Mouse (Mus musculus): ENCODE results near the gene 4933415A04Rik.

The 4933415A04Rik gene

DNA sequence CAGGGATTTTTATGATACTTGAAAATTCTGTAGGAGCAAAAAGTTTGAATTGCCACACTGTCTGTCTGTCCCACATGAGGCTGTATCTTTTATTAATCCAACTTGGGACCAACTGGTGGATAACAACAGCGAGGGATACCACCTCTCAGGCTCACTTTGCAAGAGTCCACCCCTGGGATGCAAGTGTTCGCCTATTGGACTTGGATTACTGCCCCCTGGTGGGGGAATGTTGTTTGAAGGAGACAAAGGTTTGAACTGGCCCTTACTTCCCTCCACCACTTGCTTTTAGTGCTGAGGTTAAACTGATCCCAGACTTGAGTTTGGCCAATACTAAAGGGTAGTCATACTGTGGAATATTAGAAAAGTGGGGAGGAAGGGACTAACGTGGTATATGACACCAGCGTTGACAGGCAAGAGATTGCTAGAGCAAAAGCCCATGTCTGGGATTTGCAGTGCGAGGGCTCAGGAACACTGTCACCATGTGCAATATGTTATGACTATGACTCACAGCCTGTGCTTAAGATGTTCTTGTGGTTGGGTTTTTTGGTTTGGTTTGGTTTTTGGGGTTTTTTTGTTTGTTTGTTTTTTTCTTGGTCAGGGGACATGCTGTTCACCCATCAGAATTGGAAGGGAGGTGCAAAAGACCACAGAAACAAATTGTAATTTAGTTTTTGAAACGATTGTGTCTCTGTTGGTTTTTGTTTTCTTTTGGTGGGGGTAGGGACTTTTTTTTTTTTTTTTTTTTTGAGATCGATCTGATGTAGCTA lies at the start of gene 4933415A04Rik:
4933415A04Rik (plus strand) TSS at position 717 of the 767 bp plus-strand sequence.
- DNase-seq (ENCODE audit: low spot score in 2 of 2), result peak; percentile 34 to 76

DNA sequence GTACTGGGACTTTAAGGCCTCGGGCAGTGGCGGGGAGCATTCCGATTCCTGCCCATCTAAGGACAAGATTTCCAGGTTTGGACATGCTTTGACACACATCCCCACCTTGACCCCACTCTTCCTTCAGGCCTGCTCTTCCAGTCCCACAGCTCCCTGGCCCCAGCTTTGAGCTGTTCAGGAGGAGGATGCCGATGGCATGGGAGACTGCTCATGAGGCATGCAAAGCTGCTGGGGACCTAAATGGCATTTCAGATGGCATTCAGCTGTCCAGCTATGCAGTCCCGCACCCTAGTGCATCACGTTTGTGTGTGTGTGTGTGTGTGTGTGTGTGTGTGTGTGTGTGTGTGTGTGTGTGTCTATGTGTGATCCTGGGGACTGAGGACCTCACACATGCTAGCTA lies 49.8 kb upstream of the 4933415A04Rik start:
- no peak for DNase-seq (ENCODE audit: low spot score in 2 of 2)

DNA sequence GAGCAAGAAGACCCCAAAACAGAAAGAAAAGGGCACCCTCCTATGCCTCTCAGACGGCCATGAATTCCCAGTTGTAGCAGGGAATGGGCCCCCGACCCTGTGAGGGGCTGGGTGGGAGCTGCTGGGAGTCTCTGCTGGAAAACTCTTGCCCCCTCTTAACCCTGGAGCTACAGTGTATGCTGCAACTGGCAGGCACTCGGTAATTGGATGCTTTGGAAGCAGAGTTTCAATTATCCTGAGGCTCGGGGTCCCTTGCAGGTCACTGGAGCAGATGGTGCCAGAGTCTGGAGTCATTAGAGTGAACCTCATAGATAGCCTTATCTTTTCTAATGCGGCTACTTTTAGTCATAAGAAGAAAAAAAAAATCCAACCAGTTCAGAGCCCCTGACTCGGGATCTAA lies 47.0 kb upstream of the 4933415A04Rik start:
- no peak for DNase-seq (ENCODE audit: low spot score in 2 of 2)

DNA sequence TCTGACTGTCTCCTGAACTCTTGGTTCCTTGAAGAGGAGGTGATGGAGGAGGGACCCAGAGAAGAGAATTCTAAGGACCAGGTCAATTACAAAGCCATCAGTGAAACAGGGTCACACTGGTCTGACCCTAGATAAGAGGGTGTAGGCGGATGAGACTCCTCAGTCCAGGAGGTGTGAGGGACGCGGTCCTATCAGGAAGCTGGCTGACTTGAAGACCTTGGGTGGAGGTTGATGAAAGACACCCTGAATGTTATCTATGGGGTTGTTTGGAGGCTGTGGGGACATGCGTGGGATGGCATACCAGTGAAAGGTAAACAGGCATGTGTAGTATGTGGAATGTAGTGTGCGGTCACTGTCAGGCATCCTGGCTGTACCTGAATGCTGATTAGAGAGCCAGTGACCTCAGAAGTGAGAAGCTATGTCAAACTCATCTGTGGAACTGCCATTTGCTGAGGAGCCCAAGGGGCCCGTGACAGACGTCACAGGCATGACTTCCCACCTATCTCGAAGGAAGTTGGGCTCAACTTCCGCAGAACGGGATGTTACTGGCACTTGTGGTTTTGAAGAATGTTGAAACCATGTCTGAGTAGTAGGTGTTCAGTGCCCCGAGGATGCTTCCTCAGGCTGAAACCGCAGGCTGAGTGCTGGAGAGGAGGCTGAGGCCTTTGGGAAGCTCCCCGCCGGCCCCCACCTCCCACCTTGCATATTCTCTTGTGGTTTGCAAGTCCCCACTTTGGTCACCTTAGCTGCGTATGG lies 43.0 kb upstream of the 4933415A04Rik start:
- DNase-seq (ENCODE audit: low spot score in 2 of 2), result no peak

DNA sequence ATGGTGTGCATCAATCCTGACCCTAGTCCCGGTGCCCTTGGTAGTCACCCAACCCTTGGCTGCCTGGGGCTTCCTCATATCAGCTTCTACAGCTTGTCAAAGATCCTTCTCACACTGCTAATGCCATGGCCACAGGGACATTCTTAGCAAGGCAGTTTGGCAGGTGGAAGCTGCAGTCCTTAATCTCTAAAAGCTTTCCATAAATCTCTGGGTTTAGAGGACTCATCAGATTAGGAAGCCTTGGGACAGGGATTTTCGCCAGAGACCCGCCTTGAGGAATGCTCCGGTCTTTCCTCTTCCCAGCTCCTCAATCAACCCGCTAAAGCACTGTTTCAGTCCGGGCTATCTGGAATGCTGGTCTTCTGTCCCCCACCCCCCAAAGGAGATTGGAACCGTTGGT lies 42.0 kb upstream of the 4933415A04Rik start:
- DNase-seq (ENCODE audit: low spot score in 2 of 2), result no peak

DNA sequence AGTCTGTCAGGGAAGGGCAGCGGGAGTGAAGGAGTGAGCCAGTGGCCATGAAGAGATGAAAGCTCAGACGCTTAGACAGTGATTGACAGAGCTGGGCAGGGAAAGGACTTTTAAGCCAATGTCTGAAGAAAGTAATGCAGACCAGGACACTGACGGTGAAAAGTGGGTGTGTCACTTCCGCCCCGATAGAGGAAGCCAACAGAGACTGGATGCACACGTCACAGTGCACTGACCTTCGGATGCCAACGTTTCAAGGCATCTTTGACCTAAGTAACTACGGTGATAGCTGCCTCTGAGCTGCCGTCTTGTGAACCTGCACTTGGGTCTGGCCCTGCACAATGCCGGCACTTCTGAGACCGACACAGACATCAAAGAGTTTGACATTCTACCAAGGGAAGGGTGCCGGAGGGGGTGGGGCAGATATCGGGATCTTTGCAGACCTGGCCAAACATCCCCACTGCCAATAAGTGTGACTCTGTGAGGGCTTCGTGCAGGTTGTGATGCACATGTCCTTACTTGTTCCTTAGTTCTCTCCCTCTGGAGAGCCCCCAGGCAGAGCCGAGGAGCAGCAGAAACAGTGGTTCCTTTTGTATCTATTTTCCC lies 40.9 kb upstream of the 4933415A04Rik start:
- DNase-seq (ENCODE audit: low spot score in 2 of 2), result no peak

DNA sequence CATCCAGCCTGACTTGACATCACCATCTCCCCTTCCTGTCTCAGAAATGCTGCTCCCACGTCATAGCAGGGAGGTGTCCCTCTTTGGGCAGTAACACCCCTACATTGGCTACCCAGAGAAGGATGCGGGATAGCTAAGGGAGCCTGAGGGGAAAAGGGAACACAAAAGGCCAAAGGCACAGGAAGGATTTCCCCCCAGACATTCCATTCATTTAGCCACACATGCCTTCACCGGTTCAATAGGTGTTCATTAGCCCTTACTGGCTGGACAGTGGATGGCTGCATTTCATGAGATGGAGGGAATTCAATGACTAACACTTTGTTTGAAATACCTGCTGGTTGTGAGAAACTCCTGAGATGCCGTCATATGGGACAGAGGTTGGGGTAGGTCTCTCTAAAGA lies 40.2 kb upstream of the 4933415A04Rik start:
- DNase-seq (ENCODE audit: low spot score in 2 of 2), result no peak

DNA sequence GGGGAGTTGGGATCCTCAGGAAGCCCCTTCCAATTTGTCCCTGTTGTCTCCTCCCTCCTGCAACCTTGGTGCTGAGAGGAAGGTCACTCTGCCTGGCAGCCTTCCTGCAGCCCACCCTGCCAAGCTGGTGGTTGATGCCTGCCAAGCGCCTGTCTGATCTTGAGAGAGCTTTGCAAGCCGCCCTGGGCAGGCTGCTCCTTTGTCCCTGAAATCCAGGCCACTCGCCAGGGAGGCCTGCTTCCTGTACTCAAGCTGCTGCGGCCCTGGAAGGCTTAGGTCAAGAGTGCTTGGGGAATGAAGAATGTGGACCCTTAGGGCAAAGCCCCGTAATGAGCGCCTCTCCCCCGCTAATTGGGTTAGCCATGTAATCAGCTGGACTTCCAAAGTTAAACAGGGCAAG lies 38.7 kb upstream of the 4933415A04Rik start:
- DNase-seq (ENCODE audit: low spot score in 2 of 2), result peak in 1 of 2 experiments; percentile 31

DNA sequence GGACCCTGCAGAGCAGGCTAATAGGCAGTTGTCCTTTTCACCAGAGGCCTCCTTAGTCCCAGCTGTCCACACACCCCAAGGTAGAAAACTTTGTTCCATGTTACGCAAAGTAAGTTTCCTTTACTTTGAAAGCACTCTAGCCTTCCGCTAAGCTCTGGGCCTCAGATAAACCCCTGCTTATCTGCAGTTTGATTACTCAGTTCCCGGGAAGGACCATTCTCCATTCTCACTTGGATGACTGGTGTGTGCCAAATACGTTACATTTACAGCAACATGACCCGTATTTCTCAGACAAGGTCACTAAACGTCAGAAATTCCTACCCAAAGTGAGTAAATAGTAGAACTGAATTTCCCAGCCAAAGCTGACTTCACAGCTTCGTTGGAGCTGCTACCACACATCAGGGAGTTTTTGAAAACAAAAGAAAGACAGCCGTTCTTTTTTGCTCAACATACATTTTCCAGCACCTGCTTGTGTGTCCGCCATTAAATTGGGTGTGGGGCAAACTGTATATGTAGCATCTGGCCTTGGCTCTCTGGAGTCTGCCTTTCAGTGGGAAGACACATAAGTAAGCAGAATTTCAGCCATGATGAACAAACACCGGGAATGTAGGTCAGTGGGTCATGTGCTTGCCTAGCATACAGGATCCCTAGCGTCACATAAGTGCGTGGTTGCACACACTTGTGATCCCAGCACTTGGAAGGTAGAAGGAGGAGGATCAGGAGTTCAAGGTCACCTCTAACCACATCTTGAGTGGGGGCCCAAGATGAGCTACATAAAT lies 38.0 kb upstream of the 4933415A04Rik start:
- DNase-seq (ENCODE audit: low spot score in 2 of 2), result no peak

DNA sequence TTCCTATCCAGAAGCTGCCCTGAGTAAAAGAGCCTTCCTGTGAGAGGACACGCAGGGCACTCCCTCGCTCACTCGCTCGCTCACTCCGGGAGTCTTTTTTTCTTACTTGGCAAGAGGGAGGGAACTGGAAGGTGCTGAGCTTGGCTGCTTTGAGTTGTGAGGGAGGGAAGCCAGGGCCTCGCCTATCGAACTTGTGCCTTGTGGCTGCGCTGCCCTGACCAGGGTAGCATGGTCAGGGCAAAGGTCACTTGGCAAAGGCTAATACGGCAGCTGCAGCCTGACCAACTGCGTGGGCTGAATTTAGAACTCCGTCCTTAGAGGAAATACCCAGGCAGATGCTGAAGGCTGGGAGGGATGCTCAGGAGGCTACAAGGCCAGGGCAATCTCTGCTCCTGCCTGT lies 37.1 kb upstream of the 4933415A04Rik start:
- DNase-seq (ENCODE audit: low spot score in 2 of 2), result no peak

DNA sequence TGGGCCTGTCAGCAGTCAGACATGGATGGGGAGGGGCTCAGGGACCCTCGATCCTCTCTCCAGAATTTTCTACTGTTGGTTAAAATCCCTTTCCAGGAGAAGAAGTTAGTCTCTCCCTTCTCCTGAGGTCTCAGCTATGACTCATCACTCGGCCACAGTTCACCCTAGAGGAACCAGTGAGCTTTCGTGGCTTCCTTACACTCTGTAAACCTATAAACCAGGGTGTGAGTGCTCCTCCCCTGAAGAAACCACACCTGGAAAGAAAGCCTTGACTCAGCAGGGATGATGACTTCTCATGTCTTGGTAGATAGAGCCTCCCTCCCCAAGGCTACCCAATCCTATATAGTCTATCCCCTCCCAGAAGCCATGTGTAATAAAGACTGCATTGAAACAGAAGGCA lies 35.1 kb upstream of the 4933415A04Rik start:
- no peak for DNase-seq (ENCODE audit: low spot score in 2 of 2)

DNA sequence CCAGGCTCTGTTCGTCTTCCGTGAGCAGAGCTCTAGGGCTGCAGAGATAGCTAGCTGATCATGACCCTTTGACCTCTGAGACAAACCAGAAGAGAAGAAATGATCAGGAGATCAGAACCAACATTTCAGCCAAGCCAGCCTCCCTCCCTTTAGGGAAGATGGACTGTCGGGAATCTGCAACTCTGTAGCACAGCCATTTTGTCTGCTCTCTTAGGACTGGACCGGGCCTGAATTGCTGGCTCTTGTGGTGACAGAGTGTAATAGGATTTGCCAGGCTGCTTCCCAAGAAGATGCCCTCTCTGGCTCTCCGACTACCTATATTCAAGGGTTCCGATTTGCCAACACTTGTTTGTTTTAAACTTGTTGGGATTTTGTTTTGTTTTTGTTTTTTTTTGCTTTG lies 34.2 kb upstream of the 4933415A04Rik start:
- no peak for DNase-seq (ENCODE audit: low spot score in 2 of 2)

DNA sequence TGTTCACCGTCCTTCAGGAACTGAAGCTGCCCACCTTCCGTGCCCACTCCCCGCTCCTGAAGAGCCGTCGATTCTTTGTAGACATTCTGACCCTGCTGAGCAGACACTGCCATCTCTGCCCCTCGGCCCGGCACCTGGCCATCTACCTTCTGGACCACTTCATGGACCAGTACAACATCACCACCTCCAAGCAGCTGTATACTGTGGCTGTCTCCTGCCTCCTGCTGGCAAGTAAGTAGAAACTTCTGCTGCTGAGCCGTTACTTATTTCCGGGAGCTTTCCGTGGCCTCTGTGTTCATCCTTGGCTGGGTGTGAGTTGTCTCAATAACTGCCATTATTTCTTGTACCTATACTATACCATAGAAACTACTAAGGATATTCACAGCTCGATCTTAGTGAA lies 30.3 kb upstream of the 4933415A04Rik start:
- DNase-seq (ENCODE audit: low spot score in 2 of 2), result no peak

DNA sequence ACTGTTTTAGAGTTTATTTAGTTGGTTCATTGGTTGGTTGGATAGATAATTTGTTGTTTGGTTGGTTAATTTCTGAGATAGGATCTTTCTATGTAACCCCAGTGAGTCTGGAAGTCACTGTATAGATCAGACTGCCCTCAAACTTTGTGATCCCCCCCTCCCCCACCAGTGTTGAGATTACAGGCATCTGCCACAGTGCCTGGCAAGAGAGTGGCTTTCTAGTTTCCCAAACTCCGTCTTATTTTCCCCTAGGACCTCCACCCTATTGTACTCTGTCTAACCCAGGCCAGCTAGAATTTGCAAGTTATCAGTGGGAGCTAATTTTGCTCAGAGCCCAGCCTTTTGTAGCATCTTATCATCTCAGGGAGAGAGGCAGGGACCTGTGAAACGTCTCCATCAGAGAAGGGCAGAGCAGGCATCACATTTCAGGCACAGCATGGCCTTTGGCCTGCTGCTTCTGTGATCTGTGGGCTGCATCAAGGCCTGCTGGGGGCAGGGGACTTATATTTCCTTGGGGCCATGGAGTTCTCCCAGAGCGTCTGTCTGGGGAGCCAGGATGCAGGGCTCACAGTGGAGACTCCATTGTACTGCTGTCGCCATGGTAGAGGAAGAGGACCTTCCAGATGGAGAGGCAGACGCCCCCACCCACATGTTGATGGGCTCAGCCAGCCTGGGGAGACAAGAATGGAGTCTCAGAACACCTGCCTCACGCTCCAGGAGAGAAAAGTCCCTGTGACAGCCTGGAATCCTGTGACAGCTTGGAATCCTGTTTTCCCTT lies 27.1 kb upstream of the 4933415A04Rik start:
- DNase-seq (ENCODE audit: low spot score in 2 of 2), result no peak

DNA sequence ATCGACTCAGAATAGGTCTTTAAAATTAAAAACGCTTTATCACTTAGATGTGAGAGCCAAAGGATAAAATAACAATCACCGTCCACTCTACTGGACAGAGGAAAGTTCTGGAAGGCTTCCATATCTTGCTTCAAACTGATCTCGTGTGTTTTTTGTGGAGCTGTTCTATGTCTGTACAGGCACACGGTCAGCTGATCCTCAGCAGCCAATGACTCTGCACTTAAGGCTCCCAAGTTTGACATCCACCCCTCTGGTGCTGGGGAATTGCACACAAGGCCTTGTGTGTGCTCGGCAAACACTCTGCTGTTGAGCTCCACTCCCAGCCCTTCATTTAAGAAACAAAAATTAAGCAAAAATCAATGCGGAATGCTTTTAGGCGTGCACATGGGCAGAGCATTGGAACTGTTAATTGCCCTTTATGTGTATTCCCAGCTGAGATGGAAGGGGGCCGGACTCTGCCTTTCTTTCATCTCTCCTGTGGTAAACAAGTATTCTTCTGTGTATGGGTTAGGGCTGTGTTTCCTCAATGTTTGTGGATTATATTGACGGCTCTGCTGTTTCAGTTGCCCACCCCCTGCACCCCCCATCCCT lies 23.1 kb upstream of the 4933415A04Rik start:
- DNase-seq (ENCODE audit: low spot score in 2 of 2), result no peak

DNA sequence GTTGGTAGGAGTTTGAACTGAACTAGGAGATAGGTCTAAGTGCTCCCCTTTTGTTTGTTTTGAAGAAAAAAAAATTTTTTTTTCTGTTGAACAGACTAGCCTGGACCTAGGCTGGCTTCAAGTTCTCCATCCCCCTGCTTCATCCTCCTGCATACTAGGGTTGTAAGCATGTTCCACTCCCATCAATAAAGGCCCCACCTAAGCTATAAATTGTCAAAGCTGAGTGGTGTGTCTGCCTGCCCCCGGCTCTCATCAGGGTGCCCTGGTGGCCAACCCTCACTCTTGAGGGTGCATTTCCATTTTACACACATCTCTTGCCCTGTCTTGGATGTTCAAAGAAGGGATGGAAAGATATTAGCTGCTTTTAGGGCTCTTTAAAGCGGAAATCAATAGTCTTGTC lies 21.4 kb upstream of the 4933415A04Rik start:
- no peak for DNase-seq (ENCODE audit: low spot score in 2 of 2)

DNA sequence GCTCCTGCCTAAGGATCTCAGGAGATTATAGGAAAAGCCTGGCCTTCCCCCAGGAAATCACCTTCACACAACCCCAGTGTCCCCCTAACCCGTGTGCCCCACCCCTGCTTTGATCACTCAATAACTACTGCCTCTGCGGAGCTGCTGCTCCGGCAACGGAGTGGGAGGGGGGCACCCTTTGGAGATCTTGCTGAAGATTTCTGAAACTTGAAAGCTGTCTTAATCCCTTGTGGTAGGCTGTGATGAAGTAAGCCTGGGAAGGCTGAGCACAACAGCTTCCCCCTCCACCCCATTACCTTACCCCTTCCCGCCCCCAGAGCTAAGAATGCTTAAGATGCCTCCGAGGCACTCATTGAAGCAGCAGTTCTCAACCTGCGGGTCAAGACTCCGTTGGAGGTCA lies 21.0 kb upstream of the 4933415A04Rik start:
- no peak for DNase-seq (ENCODE audit: low spot score in 2 of 2)

DNA sequence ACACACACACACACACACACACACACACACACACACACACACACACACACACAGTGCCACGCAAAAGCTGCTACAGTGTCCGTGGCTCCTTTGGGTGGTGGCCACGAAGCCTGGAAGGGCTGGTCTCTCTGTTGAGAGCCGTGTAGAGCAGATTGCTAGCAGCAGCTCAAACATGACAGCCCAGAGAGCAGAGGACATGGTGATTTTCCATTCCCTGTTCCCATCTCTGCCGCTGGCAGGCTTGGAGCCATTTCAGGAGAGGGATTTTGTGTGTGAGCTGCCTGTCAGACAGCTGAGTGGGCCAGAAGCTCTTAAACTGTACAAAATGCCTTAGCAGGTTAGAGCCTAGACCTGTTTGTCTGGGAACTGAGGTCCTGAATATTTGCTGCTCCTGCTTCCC lies 20.1 kb upstream of the 4933415A04Rik start:
- DNase-seq (ENCODE audit: low spot score in 2 of 2), result no peak

DNA sequence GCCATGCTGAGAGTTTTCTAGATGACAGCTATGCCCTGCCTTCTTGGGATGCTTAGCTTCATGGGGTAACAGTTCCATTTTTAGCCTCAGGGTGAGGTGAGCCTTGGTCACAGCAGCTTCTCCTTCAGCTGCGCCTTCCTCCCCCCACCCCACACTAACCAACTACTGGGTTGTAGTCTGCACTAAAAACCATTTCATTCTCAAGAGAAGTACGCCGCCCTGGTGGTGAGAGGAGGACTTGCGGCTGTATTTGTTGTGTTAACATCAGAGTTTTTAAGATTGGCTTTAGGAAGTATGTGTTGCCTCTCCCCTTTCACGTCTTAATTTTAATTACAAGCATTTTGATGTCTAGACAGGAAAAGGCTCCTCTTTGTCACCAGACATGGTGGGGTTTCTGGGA lies 18.6 kb upstream of the 4933415A04Rik start:
- DNase-seq (ENCODE audit: low spot score in 2 of 2), result peak; percentile 19 to 63

DNA sequence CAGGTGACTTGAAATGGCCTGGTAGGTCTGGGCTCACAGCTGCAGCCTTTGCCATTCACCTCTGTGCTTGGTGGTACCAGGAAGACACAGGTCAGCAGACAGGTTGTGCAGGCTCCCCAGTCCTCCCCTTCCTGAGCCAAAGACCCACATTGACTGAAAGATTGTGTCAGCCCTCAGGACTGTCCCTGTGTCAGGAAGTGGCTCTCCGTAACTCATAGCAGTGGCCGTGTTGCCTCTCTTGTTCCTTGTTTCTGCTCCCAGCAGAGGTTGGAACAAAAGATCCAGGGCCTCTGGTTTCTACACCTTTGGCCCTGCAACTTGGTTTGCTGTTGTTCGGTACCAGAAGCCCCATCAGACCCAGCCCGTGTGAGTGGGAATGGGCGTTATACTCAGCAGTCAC lies 17.7 kb upstream of the 4933415A04Rik start:
- no peak for DNase-seq (ENCODE audit: low spot score in 2 of 2)

DNA sequence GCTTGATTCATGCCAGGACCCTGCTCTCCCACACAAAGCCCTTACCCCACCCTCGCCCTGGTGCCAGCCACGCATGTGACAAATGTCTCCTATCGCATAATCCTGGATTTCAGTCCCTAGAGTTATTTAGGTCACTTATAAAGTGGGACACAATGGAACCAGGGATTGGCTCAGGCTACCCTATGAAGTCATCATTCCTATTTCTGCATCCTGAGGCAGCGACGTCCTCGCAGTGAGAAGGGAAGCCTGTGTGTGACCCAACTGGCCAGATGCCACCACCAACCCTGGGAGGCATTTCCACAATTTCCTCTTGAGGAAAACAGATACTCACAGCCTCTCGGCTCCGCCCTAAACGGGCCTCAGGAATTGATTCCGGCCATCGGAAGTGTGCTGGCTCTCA lies 17.2 kb upstream of the 4933415A04Rik start:
- DNase-seq (ENCODE audit: low spot score in 2 of 2), result peak in 1 of 2 experiments; percentile 38

All from spleen, postnatal 10 days (tissue).